Mouse (Mus musculus) bone marrow macrophage, adult 2 months (primary cell): ENCODE data around the gene Twf1.

ENCODE experiments used
- CTCF ChIP-seq: IDR thresholded peaks from 2 replicates; pipeline ENCODE4 v1.5.1; 2012; ENCODE audit warnings: low read depth, mild to moderate bottlenecking, low read length, moderate library complexity
- POLR2A ChIP-seq: IDR thresholded peaks from 2 replicates; pipeline ENCODE4 v1.6.1; 2012; ENCODE audit warnings: mild to moderate bottlenecking, low read depth, low read length, borderline replicate concordance

DNA sequence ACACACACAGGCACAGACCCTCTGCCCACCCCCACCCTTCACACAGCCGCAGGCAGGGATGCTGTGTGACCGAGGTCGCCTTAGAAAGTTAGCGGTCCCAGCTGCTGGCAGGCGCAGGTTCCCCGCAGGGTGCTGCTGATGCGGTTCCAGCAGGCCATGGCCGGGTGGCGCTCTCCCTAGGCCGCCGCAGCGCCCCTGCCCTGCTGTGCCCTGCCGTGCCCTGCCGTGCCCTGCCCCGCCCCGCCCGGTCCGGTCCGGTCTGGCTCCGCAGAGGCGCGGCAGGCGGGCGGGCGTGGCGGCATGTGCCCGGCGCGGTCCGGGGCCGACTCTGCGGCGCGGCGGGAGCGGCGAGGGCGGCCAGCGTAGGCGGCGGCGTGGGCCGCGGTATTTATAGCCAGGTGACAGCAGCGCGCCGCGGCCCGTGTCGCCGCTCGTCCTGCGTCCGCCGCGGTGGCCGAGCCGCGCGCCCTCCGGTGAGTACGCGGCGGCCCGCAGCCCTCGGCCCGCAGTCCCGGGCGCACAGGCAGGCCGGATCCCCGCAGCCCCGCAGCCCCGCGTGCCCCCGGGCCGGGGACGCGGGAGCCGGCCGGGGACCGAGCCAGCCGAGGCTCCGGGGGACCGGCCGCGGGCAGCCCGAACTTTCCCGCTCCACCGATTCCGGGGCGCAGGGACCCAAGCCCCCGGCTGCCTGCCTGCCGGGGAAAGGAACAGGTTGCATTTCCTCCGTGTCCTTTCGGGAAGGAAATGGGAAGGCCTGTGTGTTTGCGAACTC lies 39.3 kb upstream of the Twf1 start, which contains the start of gene Tmem117:
- TF ChIP-seq CTCF (no peak), POLR2A (no peak)
